Mouse (Mus musculus) cerebellum, adult 9-10 months (tissue): ENCODE results near the gene Dusp7.

Experiments
- DNase-seq: peaks from one replicate; pipeline ENCODE4 v3.0.0; 2022

Gene Dusp7

DNA sequence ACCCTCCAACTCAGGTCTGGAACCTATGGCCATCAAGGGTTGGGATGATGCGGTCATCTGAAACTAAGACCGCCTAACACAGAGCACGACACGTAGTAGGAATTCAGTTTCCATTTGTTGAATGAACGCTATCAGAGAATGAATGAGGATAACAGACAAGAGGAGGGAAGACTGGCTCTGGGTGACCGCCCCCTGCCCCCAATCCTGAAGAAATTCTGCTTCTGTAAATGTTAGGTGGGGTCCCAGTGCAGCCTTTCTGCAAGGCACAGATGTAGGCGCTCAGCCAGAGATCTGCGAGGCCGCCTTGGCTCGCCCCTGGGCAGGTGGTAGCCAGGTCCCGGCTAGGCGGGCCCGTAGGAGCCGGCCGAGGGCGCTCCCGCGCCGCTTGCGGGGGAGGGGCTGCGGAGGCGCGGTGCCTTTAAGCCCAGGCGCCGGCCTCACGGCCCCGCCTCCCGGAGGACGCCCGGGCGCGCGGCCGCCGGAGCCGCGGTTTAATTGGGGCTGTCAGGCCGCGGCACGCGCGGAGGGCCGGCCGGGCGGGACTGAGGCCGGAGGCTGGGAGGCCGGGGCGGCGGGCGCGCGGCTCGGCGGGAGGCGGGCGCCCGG is at the start of gene Dusp7:
TSS of gene Dusp7 (plus strand) at position 521 of the 606 bp plus-strand sequence.
- DNase-seq: peak; percentile 83

DNA sequence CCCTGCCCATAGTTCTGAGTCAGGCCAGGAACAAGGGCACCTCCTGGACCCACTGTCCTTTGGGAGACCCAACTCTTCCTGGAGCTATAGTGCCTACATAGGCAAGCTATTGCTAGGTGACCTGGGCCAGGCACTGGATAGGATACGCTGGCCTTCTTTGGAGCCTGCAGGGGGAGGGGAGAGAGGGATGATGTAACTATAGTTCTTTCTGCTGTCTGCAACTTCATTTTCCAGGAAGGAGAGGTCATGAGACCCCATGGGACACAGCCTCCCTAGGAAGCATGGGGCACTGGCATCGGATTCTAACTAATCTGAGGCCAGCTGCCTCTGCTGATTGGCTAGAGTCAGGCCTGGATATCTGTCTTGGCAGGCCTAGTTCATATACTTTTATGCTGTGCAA is 49.3 kb upstream of the Dusp7 start:
- no peak for DNase-seq

DNA sequence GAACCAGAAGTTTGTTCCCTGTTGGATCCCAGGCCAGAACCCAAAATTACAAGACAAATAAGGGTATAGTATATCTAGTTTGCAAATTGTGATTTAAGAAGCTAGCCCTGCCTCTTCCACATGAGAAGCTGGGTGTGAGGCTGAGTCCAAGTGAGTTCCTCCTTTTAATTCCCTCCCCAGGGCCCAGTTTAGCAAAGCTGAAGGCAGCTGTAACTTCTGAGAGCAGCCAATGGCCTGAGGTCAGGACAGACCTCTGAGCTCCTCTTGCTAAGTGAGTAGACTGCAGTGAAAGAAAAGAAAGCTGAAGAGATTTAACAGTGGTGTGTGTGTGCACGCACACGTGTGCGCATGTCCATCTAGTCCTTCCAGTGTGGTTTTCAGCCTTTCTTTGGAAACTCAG is 45.9 kb upstream of the Dusp7 start:
- DNase-seq: no peak

DNA sequence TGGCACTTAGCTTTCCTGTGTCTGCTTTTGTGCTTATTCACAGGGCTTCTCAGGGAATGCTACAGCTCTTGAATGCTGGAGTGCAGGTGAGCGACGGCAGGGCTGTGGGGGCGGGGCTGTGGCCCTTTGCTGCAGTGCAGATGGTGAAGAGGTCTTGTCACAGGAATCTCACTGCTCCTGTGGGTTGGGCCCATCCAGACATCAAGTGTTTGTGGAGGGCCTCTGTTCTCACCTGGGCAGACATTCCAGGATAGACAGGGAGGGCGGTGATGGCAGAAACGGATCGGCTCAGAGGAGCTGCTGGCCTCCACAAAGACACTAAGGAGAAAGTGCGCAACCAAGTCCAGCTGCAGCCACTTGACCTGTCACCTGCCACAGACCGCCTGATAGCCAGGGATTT is 42.2 kb upstream of the Dusp7 start:
- no peak for DNase-seq

DNA sequence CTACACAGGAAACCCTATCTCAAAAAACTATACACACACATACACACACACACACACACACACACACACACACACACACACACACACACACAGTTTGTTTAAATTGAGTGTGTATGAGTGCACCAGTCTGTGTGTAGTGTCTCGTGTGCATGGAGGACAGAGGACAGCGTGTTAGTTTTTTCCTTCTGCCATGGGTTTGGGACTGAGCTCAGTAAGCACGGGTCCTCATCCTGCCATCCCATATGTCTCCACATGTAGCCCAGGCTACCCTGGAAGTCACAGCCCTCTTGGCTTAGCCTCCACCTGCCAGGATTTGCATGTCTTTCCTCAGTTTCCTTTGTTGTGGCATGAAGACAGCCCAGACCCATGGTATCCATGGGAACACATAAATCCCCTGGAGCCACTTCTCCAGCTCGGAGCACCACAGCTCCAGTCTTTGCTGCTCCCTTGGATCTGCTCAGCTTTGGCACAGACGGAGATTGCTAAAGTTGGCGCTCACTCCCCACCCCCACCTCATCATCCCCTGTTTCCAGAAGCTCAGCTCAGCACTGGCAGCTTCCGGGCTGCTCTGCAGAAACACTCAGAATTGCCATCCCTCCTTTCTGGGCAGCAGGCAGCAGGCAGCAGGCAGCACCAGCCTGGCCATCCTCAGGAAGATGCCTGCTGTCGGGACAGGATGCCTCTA is 41.2 kb upstream of the Dusp7 start:
- DNase-seq: no peak

DNA sequence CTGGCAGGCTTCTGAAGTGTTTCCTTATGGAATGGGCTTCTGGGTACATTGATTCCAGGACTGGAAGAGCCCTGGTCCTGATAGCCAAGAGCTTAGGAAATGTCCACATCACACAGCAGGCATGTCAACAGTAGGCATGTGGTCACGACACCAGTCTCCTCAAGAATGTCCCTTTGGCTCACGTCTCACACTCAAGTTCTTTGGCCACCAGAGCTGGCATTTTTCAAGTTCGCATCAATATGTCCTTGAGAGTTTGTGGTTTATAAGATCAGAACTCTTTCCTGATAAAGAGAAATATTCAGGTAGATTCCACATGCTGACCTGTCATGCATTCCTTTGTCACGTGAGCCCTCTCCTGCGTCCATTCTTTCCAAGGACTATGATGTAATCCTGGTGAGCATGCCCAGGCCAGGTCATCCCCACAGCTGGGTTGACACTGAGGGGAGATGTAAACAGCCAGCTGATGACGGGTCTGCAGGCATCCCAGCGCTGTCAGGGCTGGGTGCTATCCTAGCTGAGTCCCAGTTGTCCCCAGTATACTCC is 40.3 kb upstream of the Dusp7 start:
- DNase-seq: no peak

DNA sequence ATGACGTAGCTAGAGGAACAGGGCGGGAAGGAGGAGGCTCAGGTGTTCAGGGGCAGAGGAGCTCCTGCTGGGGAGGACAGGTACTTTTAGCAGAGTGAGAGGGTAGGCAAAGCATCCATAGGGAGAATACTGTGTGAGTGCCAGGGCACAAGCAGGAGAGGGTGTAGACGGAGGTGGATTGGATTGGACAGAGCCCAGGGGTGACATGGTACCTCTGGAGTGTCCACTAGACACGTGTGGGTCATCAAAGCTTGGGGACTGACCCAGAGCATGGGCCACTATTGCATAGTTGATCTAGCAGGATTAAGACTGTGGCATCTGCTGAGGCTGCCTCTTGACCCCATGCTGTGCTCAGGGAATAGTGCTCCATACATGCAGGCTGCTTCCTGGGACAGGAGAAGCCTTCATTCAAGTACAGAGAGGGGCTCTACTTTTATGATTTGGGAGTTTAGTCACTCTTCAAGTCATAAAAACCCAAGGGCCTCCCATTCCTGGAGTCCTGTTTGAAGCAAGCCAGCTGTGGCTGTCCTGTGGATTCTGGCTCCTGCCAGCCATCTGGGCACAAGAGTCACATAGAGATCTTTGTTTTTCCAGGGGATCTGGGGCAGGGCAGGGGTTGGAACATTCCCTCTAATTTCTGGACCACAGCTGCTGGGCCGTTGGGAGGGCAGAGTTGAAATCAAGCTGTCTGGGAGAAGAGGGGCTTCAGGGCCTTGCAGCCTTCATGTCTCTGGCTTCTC is 39.5 kb upstream of the Dusp7 start:
- no peak for DNase-seq

DNA sequence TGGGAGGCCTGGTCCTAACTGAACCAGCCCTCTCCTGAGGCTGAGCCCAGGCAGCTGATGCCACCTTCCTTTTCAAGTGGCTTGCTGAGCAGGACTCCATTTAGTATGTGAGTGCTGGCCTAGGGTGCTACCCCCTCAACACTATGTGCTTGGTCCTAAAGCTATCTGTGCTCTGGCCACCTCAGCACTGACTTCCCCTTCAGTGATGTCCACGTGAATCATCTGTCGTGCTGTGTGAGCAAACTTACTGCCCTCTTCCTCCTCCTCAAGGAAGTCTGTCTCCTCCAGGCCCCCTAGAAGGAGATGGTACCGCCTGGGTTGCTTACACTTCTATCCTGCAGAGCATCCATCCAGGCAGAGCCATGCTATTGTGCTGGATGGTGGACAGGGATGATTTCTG is 35.7 kb upstream of the Dusp7 start:
- no peak for DNase-seq

DNA sequence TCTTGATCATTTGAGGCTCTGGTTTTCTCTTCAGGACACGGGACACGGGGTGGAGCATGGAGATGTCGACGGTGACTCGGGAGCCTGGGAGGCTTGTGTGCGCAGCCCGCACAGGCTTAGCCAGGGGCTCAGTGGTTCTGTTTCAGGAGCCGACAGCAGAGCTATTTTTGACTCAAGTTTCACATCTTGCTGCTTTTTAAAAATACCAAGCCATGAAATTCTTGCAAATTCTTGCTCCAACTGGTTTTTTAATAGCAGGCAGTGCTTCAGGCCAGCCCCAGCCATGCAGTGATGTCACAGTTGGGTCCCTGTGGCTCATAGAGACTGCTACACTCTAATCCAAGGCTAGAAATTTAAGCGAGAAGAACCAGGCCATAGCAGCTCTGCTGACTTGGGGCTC is 30.8 kb upstream of the Dusp7 start:
- no peak for DNase-seq

DNA sequence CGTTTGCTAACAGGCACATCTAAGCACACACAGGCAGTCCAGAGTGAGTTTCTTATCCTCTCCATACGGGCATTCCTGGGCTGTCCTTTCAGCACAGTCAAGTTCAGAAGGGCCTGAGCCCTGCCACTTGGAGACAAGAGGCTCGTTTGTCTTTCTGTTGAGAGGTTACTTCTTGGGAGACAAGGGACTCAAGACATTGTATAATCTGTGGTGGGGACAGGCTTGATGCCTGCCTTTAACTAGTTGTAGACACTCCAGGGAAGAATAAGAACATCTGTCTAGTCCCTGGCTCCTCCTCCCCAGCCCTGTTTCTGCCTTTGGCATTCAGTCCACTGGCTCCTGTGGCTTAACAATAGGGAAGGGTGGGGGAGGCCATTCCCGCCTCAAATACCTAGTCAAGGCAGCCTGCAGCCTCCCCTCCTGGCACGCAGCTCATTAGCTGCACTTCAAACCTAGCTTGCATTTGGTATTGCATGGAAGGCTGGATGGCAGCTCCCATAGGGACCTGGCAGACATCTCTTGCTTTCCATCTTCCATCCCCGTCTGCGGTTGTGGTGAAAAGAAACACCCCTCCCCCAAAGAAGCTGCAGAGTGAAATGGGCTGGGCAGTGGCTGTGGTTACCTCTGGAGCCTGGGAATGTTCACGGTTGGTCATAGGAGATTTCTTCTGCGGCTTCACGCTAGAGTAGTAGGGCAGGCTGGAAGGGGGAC is 29.8 kb upstream of the Dusp7 start:
- no peak for DNase-seq

DNA sequence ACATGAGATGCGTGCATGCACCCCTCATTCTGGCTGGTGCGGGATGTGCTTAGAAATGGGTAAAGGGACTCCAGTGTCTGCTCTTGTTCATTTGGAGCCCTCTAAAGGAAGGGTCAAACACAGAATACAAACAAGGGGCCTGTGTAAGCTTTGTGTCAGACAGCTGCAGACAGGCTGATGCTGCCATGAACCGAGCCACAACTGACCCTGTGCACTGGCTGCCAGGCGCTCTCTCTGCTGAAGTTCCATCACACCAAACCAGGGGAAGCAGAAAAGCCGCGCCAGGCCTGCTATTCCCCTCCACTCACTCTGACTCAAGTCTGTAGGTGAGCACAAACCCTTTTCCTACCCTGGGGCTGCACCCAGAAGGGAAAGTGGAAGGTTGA is 29.3 kb upstream of the Dusp7 start:
- DNase-seq: no peak

DNA sequence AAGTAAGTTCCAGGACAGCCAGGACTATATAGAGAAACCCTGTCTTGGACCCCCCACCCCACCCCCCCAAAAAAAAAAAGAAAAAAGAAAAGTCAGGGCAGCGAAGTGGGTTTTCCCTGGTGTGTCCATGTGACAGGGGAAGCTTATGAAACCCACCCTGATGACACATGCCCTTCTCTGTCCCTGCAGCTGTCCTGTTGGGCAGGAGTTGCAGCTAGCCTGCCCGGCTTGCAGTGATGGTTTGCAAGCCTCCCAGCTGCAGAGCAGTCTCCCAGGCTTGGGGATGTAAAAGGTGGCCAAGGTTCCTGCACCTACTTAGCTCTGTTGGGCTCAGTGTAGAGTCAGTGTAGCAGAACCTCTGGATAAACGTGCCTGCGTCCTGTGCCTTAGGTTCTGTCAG is 28.7 kb upstream of the Dusp7 start:
- no peak for DNase-seq

DNA sequence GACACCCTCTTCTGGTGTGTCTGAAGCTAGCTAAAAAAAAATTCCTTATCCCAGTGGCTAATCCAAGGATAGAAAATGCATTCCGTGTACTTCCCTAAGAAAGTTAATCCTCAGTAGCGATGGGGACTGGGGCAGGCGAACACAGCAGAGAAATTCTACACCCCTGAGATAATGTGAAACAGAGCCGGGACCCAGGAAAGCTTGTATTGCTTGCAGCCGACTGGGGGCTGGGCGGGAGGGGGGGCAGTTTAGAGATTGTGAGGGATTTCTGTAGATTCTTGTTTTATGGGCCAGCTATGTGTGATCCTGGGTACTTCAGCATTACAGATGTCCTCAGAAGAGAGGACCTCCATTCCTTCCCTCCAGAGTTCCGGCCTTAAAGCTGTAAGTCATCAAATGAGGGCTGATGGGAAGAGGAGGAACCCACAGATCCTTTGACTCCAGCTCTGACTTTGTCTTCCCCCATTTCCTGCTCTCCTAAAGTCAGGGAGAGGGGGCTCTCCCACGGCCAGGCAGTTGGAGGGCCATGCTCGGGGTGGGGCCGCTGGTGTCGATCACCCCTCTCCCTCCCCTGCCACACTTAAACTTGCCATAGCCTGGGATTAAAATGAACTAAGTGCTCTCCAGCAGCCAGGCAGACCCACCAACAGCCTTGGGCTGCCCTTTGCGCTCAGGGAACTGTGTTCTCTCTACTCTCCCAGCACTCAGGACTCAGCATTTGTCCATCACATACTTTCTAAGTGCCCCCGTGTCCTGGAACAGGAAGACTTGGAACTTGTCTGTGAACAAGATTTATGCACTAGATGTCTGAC is 27.7 kb upstream of the Dusp7 start:
- no peak for DNase-seq

DNA sequence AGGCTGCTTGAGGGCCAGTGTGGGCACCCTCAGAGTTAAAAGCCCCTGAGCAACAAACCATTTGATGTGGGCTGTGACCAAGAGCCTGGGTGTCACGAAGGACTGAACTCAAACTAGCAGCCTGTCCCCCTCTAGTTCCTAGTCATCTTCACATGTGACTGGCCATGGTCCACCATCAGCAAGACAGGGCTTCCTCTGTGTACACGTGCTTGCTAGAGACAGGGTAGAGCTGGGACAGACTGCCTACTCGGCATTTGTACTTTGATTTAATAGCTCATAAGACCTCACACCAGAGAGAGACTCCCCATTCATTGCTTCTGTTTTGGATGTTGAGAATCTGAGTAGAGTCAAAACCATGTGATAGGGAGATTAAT is 27.1 kb upstream of the Dusp7 start:
- DNase-seq: no peak

DNA sequence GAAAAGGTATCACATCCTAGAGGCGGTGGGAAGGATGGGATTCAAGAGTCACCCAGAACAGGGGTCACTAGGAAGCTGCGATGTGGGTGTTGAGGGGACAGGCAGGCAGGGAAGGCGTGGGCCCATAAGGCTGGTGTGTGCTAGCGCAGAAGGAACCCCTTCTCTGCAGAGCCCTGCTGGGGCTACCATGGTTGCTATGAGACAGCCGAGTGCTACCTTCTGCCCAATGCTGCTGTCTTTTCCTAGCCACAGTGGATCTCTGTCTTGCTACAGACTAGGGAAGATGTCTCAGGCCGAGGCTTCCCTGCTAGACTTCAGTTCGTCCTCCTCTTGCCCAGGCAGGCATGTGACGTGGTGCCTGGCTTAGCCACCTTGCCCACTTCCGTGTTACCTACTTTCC is 25.9 kb upstream of the Dusp7 start:
- no peak for DNase-seq

DNA sequence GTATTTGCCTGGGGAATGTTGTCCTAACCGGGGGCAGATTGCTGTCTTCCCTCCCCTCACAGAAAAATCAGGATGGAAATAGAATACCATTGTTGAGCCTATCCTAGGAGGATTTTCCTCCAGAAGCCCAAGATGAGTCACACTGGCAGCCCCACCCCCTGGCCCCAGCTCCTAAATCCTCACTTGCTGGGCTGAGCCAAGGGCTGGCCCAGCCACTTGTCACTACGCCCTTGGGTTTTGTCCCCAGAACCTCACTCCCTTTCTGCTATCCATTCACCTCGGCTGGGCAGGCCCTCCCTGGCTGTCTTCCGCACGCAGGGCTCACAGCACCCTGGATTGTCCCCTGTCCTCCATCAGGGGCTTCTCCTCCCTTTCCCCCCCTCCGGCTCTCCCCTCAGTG is 23.3 kb upstream of the Dusp7 start:
- DNase-seq: peak; percentile 39

DNA sequence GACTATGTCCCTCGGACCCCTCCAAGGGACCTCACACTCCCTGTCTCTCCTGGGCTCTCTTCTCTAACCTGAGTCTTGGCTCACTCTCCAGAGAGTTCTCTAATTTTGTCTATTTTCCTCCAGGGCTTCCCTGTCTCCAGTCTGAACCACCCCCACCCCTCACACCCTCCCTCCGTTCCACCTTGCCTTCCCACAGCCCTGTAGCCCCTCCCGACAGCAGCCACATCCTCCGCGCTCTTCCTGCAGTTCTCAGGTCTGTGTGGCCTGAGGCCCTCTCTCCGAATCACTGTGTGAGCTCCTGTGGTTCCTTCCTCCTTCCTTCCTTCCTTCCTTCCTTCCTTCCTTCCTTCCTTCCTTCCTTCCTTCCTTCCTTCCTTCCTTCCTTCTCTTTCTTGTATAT is 22.8 kb upstream of the Dusp7 start:
- no peak for DNase-seq

DNA sequence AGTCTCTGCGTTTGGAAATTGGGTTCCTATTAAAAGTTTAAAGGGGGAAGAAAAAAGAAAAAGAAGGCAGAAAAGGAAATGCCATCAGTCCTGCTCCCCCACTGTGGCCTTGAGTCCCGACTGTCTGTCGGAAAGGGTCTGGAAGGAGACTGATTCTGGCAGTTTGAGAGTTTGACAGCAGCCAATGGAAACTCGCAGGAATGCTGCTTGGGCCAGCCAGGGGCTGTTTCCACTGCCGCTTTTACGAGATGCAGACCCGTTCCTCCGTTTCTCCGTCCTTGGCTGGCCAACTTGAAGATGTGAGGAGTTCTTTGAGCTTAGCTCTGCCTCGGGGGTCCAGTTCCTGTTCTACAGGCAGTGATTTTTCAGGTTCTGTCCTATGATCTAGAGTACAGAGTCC is 20.2 kb upstream of the Dusp7 start:
- DNase-seq: no peak

DNA sequence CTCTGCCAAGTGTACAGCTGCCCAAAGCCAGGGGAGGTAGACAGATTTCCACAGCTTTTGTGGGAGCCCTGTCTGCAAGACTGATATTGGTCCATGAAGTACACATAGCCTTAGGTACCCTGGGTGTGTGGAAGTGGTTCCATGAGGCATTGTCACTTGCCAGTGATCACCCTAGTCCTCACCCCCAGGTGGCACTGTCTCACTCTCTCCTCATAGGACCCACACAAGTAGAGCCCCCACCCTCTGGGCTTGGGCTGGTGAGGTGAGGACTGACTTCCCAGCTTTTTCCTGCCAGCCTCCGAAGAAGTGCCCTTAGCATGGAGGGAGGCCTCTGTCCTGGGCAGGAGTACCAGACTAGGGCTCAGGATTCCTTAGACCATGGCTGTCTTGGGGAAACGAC is 19.4 kb upstream of the Dusp7 start:
- DNase-seq: peak; percentile 42

DNA sequence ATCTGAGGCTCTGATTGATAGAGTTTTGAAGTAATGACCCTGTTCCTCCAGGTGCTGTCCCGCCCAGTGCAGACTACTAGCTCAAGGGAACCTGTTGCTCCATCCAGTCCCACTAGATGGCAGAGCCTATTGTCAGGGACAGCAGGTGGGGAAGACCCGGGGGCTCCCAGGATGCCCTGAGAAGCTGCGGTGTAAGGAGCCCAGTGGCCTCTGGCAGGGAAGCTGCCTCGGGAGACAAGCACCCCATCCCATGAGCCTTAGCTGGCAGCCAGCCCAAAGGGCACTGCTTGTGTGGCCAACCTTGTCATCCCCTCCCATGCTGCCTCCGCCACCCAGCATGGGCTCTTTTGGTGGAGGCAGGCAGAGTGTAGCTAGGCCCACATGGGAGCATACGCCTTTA is 17.3 kb upstream of the Dusp7 start:
- DNase-seq: no peak

DNA sequence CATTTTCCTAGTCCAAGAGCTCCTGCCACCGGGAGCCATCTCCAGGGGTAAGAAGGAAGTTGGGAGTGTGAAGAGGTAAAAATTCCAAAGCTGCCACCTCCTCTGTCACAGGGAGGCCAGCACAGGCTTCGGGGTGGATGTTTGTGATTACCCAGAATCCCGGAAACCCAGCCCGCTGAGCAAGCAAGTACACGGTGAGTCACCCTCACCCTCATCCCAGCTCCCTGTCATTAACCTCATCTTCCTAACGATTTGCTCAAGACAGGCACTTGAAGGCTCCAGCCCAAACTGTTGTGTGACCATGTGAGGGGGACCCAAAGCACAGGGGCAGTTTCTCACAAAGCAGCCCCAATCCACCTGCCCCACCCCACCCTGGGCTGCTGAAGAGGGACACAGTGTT is 14.7 kb upstream of the Dusp7 start:
- no peak for DNase-seq

DNA sequence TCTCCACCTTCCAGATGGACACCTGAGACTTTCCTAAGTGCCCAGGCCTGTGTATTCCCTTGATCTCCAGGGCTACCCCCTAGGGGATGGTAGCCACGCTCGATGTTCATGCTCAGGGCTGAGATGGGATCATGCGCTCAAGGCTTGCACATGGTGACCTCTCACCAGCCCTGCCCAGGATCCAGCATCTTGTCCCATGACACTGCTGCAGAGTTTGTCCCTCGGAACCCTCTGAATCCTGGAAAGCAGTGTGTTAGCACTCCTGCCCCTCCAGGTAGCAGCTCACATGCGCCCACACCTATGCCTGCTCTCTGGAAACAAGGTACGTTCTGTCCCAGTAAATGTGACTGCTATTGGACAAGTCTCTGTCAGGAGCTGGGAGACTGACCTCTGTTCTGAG is 13.6 kb upstream of the Dusp7 start:
- no peak for DNase-seq
